Mouse (Mus musculus): ENCODE results near the gene Fgf12.

- no peak for TF ChIP-seq CTCF (IDR thresholded peaks at IDR 0.05; ENCODE audit: low read depth)
- TF ChIP-seq EP300 (IDR thresholded peaks at IDR 0.05; ENCODE audit: low read depth) = no peak
Measured at GRCm38 (mm10) chr16:28391283-28391682, 361.6 kb downstream of the Fgf12 start.

Measured in liver, embryonic 14.5 days (tissue).